Mouse (Mus musculus): ENCODE results near the gene Phf11a. TPM values are rescaled to one million over a fixed set of nuclear protein-coding genes. Genes with fewer than 3 reads are reported as not detected.
A peak's percentile ranks its signal among the peaks of the same experiment; 100 is the strongest.
"Not testable (repeated sequence)": the region's sequence is repeated elsewhere in the genome, so short reads cannot be mapped to it uniquely, and the experiment has no call there.

Phf11a gene
- total and polyA plus RNA-seq, 2 experiments from 2014 or later: 0.15 TPM; not detected in 1

GRCm38 (mm10) chr14:59260056-59260455 is 37.3 kb downstream of the Phf11a start, which contains the start of gene Gm6904:
TSS of gene Gm6904 (minus strand) at chr14:59260216.
- no peak within 1 kb of the TSS for H3K4me2 ChIP-seq (ENCODE audit: low read depth, low read length)
- H3K4me3 ChIP-seq (ENCODE audit: low read depth, low read length): no peak within 1 kb of the TSS
- no peak within 1 kb of the TSS for H3K9ac ChIP-seq (replicated peaks; ENCODE audit: low read depth, low read length)
- no peak within 1 kb of the TSS for H3K27ac ChIP-seq (ENCODE audit: low read depth)
- 49% methylated on average over 3 of the region's 3 CpGs for WGBS
- H3K27me3 ChIP-seq (ENCODE audit: control insufficient read depth, insufficient read depth, low read length): no peaks in the 10 kb centered on the region
- DNase-seq (ENCODE audit: low spot score) (peak; percentile 6), ATAC-seq (ENCODE audit: insufficient read depth, low read depth) (no peak)
- no peaks in the 10 kb centered on the region for H3K4me1 ChIP-seq (ENCODE audit: control insufficient read depth, insufficient read depth)
- no peaks in the 10 kb centered on the region for H3K9me3 ChIP-seq (replicated peaks; ENCODE audit: control insufficient read depth, low read length)
- H3K36me3 ChIP-seq (replicated peaks; ENCODE audit: control insufficient read depth, insufficient read depth, low read length): no peaks in the 10 kb centered on the region
- no peak for TF ChIP-seq EP300 (IDR thresholded peaks at IDR 0.05; ENCODE audit: low read depth)
- no peak for TF ChIP-seq CTCF (IDR thresholded peaks at IDR 0.05; ENCODE audit: low read depth)

- not testable (repeated sequence) for H3K9ac ChIP-seq (replicated peaks; ENCODE audit: low read depth, low read length)
These were observed 41.5 kb downstream of the Phf11a start for GRCm38 (mm10) chr14:59255861-59256260.

GRCm38 (mm10) chr14:59250350-59250749 is 47.0 kb downstream of the Phf11a start:
- not testable (repeated sequence) for H3K27me3 ChIP-seq (ENCODE audit: control insufficient read depth, insufficient read depth, low read length); H3K4me3 ChIP-seq (ENCODE audit: low read depth, low read length); H3K9me3 ChIP-seq (replicated peaks; ENCODE audit: control insufficient read depth, low read length); ATAC-seq (ENCODE audit: insufficient read depth, low read depth); H3K9ac ChIP-seq (replicated peaks; ENCODE audit: low read depth, low read length); H3K4me2 ChIP-seq (ENCODE audit: low read depth, low read length); H3K27ac ChIP-seq (ENCODE audit: low read depth); DNase-seq (ENCODE audit: low spot score); H3K36me3 ChIP-seq (replicated peaks; ENCODE audit: control insufficient read depth, insufficient read depth, low read length); H3K4me1 ChIP-seq (ENCODE audit: control insufficient read depth, insufficient read depth)
- 48% methylated on average over 5 of the region's 5 CpGs for WGBS
- peak; percentile 37 for TF ChIP-seq CTCF (IDR thresholded peaks at IDR 0.05; ENCODE audit: low read depth)

More at GRCm38 (mm10) chr14:59255861-59256260, 41.5 kb downstream of the Phf11a start:
- not testable (repeated sequence) for ATAC-seq (ENCODE audit: insufficient read depth, low read depth); H3K9me3 ChIP-seq (replicated peaks; ENCODE audit: control insufficient read depth, low read length); DNase-seq (ENCODE audit: low spot score); H3K36me3 ChIP-seq (replicated peaks; ENCODE audit: control insufficient read depth, insufficient read depth, low read length); H3K4me2 ChIP-seq (ENCODE audit: low read depth, low read length); H3K27ac ChIP-seq (ENCODE audit: low read depth); H3K4me1 ChIP-seq (ENCODE audit: control insufficient read depth, insufficient read depth); H3K27me3 ChIP-seq (ENCODE audit: control insufficient read depth, insufficient read depth, low read length); H3K4me3 ChIP-seq (ENCODE audit: low read depth, low read length)
- WGBS: 90% methylated on average over 1 of the region's 1 CpGs

GRCm38 (mm10) chr14:59233635-59234034 is 63.7 kb downstream of the Phf11a start:
- Histone ChIP-seq H3K9me3 (replicated peaks; ENCODE audit: control insufficient read depth, low read length) (no peaks in the 10 kb centered on the region), H3K27me3 (ENCODE audit: control insufficient read depth, insufficient read depth, low read length) (0 out of 2 replicates have a peak, but pooled peaks cover 5% of the 10 kb centered on the region), H3K9ac (replicated peaks; ENCODE audit: low read depth, low read length) (no peak overlapping the region), H3K4me2 (ENCODE audit: low read depth, low read length) (no peak overlapping the region), H3K4me1 (ENCODE audit: control insufficient read depth, insufficient read depth) (no peaks in the 10 kb centered on the region), H3K36me3 (replicated peaks; ENCODE audit: control insufficient read depth, insufficient read depth, low read length) (peaks cover 20% of the 10 kb centered on the region), H3K27ac (ENCODE audit: low read depth) (no peak overlapping the region), H3K4me3 (ENCODE audit: low read depth, low read length) (no peak overlapping the region)
- ATAC-seq (ENCODE audit: insufficient read depth, low read depth) (no peak), DNase-seq (ENCODE audit: low spot score) (no peak)
- TF ChIP-seq CTCF (IDR thresholded peaks at IDR 0.05; ENCODE audit: low read depth) (no peak), EP300 (IDR thresholded peaks at IDR 0.05; ENCODE audit: low read depth) (no peak)
- 86% methylated on average over 9 of the region's 9 CpGs for WGBS

GRCm38 (mm10) chr14:59232003-59232402 is 65.3 kb downstream of the Phf11a start:
- H3K27ac ChIP-seq (ENCODE audit: low read depth): no peak overlapping the region
- no peaks in the 10 kb centered on the region for H3K4me1 ChIP-seq (ENCODE audit: control insufficient read depth, insufficient read depth)
- H3K9ac ChIP-seq (replicated peaks; ENCODE audit: low read depth, low read length): no peak overlapping the region
- no peak overlapping the region for H3K4me3 ChIP-seq (ENCODE audit: low read depth, low read length)
- peak; percentile 55 for TF ChIP-seq CTCF (IDR thresholded peaks at IDR 0.05; ENCODE audit: low read depth)
- no peak for TF ChIP-seq EP300 (IDR thresholded peaks at IDR 0.05; ENCODE audit: low read depth)
- H3K4me2 ChIP-seq (ENCODE audit: low read depth, low read length): no peak overlapping the region
- H3K9me3 ChIP-seq (replicated peaks; ENCODE audit: control insufficient read depth, low read length): no peaks in the 10 kb centered on the region
- 28% methylated on average over 5 of the region's 5 CpGs for WGBS
- peak; percentile 61 for DNase-seq (ENCODE audit: low spot score)
- peaks cover 33% of the 10 kb centered on the region for H3K36me3 ChIP-seq (replicated peaks; ENCODE audit: control insufficient read depth, insufficient read depth, low read length)
- H3K27me3 ChIP-seq (ENCODE audit: control insufficient read depth, insufficient read depth, low read length): peaks cover 8% of the 10 kb centered on the region; the same call in 1 of the 2 replicates
- ATAC-seq (ENCODE audit: insufficient read depth, low read depth): peak; percentile 70

GRCm38 (mm10) chr14:59230331-59230966 is 66.9 kb downstream of the Phf11a start:
- ATAC-seq (ENCODE audit: insufficient read depth, low read depth): peak; percentile 81
- whole genome bisulfite sequencing: 43% methylated on average over 21 of the region's 21 CpGs
- DNase-seq (ENCODE audit: low spot score): peak; percentile 32
- Histone ChIP-seq H3K9me3 (replicated peaks; ENCODE audit: control insufficient read depth, low read length) (no peaks in the 10 kb centered on the region), H3K9ac (replicated peaks; ENCODE audit: low read depth, low read length) (no peak overlapping the region), H3K27ac (ENCODE audit: low read depth) (no peak overlapping the region), H3K27me3 (ENCODE audit: control insufficient read depth, insufficient read depth, low read length) (peaks cover 11% of the 10 kb centered on the region; the same call in 1 of the 2 replicates), H3K36me3 (replicated peaks; ENCODE audit: control insufficient read depth, insufficient read depth, low read length) (peaks cover 42% of the 10 kb centered on the region), H3K4me2 (ENCODE audit: low read depth, low read length) (peak overlapping the region; percentile 46), H3K4me1 (ENCODE audit: control insufficient read depth, insufficient read depth) (no peaks in the 10 kb centered on the region), H3K4me3 (ENCODE audit: low read depth, low read length) (peak overlapping the region; percentile 10; the same call in 1 of the 2 replicates)
- TF ChIP-seq CTCF (IDR thresholded peaks at IDR 0.05; ENCODE audit: low read depth): no peak
- no peak for TF ChIP-seq EP300 (IDR thresholded peaks at IDR 0.05; ENCODE audit: low read depth)

Data from heart, postnatal 0 days (tissue).